Mouse (Mus musculus) liver, embryonic 13.5 days (tissue): ENCODE results near the gene Pgs1. TPM values are rescaled to one million over a fixed set of nuclear protein-coding genes. Genes with fewer than 3 reads are reported as not detected.

Experiments
- ATAC-seq: fragments of 200-750 bp; cut with Nextera tagmentation; 2 replicates; pipeline ENCODE4 v1.8.0; 2017; ENCODE audit warnings: low read depth, mild to moderate bottlenecking, moderate number of reproducible peaks, moderate library complexity
- DNase-seq: peaks from one replicate; pipeline ENCODE4 v3.0.0; 2022
- H3K27ac ChIP-seq: fragments of 300-500 bp; sonication (generic); 2 replicates; pipeline ENCODE4 v1.5.1; 2015; ENCODE audit warnings: moderate library complexity, mild to moderate bottlenecking, inconsistent platforms
- H3K27me3 ChIP-seq: fragments of 300-500 bp; sonication (generic); 2 replicates; pipeline ENCODE4 v1.6.1; 2015; ENCODE audit warnings: mild to moderate bottlenecking, inconsistent platforms
- H3K36me3 ChIP-seq: fragments of 300-500 bp; sonication (generic); 2 replicates; pipeline ENCODE4 v1.6.1; 2015; ENCODE audit warnings: mild to moderate bottlenecking, inconsistent platforms
- H3K4me1 ChIP-seq: fragments of 300-500 bp; sonication (generic); replicated peaks from 2 replicates; pipeline ENCODE4 v1.6.1; 2015; ENCODE audit warnings: inconsistent platforms
- H3K4me2 ChIP-seq: fragments of 300-500 bp; sonication (generic); 2 replicates; pipeline ENCODE4 v1.6.1; 2015; ENCODE audit warnings: inconsistent platforms, mild to moderate bottlenecking, moderate library complexity
- H3K4me3 ChIP-seq: fragments of 300-500 bp; sonication (generic); replicated peaks from 2 replicates; pipeline ENCODE4 v1.5.1; 2015; ENCODE audit warnings: mild to moderate bottlenecking, inconsistent platforms
- H3K9ac ChIP-seq: fragments of 300-500 bp; sonication (generic); 2 replicates; pipeline ENCODE4 v1.6.1; 2015; ENCODE audit warnings: mild to moderate bottlenecking, inconsistent platforms
- H3K9me3 ChIP-seq: fragments of 300-500 bp; sonication (generic); replicated peaks from 2 replicates; pipeline ENCODE4 v1.6.1; 2016; ENCODE audit warnings: inconsistent platforms
- WGBS: fragments of 180-500 bp; shearing (Covaris S2); methylation state at CpG from one replicate; pipeline ENCODE4 v1.1.7; 2015; ENCODE audit not compliant: insufficient replicate concordance; 5-methylcytosine and 5-hydroxymethylcytosine counted together
- polyA plus RNA-seq: library from polyadenylated mRNA; unstranded; fragments of >200 nt; fragmentation: Nextera tagmentation; extraction: Ambion mirVana; gene quantifications from 2 replicates; pipeline ENCODE4 v1.2.1, GENCODE M21; 2015

Pgs1 gene
- polyA plus RNA-seq, 1 experiment from 2014 or later, result 18.1 TPM

- 40% methylated on average over 1 of the region's 1 CpGs for WGBS
- peak overlapping the region; percentile 62 for H3K9ac ChIP-seq
- H3K27me3 ChIP-seq, result peaks cover 94% of the 10 kb centered on the region
- H3K4me3 ChIP-seq, result peak overlapping the region; percentile 48; the same call in 1 of the 2 replicates
- no peak for ATAC-seq
- DNase-seq, result no peak
- peak overlapping the region; percentile 47; the same call in 1 of the 2 replicates for H3K27ac ChIP-seq
- H3K9me3 ChIP-seq, result no peaks in the 10 kb centered on the region
- H3K4me1 ChIP-seq, result peaks cover 72% of the 10 kb centered on the region
- H3K36me3 ChIP-seq, result peaks cover 21% of the 10 kb centered on the region
- H3K4me2 ChIP-seq, result peak overlapping the region; percentile 80
These were observed 21.8 kb upstream of the Pgs1 start for GRCm38 (mm10) chr11:117964294-117964693.

- ATAC-seq (no peak), DNase-seq (no peak)
- peak overlapping the region; percentile 19; the same call in 1 of the 2 replicates for H3K4me2 ChIP-seq
- 0 out of 2 replicates have a peak overlapping the region, but pooled peaks have one; percentile 2 for H3K4me3 ChIP-seq
- H3K27me3 ChIP-seq, result peaks cover 87% of the 10 kb centered on the region
- peaks cover 21% of the 10 kb centered on the region for H3K36me3 ChIP-seq
- WGBS, result 43% methylated on average over 7 of the region's 7 CpGs
- no peaks in the 10 kb centered on the region for H3K9me3 ChIP-seq
- H3K9ac ChIP-seq, result no peak overlapping the region
- H3K4me1 ChIP-seq, result peaks cover 80% of the 10 kb centered on the region
- H3K27ac ChIP-seq, result no peak overlapping the region
These were observed 21.0 kb upstream of the Pgs1 start for GRCm38 (mm10) chr11:117965052-117965451.

GRCm38 (mm10) chr11:117965561-117965981 lies 20.5 kb upstream of the Pgs1 start:
- peak overlapping the region; percentile 23; the same call in 1 of the 2 replicates for H3K4me2 ChIP-seq
- H3K9ac ChIP-seq, result no peak overlapping the region
- peaks cover 84% of the 10 kb centered on the region for H3K27me3 ChIP-seq
- 29% methylated on average over 9 of the region's 9 CpGs for WGBS
- no peak overlapping the region for H3K27ac ChIP-seq
- DNase-seq, result no peak
- peaks cover 21% of the 10 kb centered on the region for H3K36me3 ChIP-seq
- ATAC-seq, result no peak
- H3K4me3 ChIP-seq, result 0 out of 2 replicates have a peak overlapping the region, but pooled peaks have one; percentile 2
- no peaks in the 10 kb centered on the region for H3K9me3 ChIP-seq
- H3K4me1 ChIP-seq, result peaks cover 85% of the 10 kb centered on the region

DNA sequence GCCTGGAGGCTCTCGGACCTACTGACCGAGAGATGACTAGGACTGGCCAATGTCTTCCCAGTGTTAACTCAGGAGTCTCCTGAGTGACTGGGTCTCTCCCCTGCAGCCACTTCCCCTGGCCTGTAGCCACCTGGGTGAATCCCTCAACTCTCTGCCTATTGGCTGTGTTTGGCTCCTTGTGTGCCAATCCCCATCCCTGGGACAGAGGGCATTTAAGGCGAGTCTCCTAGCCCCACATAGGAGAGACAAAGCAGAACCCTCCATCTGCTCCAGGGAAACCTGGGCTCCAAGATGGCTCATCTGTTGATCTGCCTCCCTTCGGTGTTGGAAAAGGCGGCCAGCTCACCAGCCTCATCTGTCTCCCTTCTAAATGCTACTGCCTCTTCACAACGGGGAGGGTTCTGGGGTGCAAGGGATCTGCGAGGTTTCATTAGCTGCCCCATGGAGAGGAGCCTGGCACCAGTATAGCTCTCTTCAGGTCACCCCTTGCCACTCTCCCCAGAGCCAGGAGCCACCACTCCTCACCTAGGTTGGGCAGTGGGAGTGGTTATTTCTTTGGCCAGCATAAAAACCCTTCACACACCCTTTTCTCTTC lies 19.5 kb upstream of the Pgs1 start:
- Histone ChIP-seq H3K27ac (no peak overlapping the region), H3K27me3 (peaks cover 75% of the 10 kb centered on the region), H3K4me1 (peaks cover 90% of the 10 kb centered on the region), H3K9me3 (no peaks in the 10 kb centered on the region), H3K9ac (no peak overlapping the region), H3K4me3 (peak overlapping the region; percentile 77), H3K4me2 (peak overlapping the region; percentile 96), H3K36me3 (peaks cover 21% of the 10 kb centered on the region)
- ATAC-seq (no peak), DNase-seq (no peak)
- 69% methylated on average over 7 of the region's 7 CpGs for WGBS

- peaks cover 70% of the 10 kb centered on the region for H3K27me3 ChIP-seq
- H3K9me3 ChIP-seq, result no peaks in the 10 kb centered on the region
- DNase-seq (no peak), ATAC-seq (no peak)
- peaks cover 82% of the 10 kb centered on the region for H3K4me1 ChIP-seq
- no peak overlapping the region for H3K27ac ChIP-seq
- H3K4me3 ChIP-seq, result peak overlapping the region; percentile 77
- WGBS, result 29% methylated on average over 34 of the region's 34 CpGs
- H3K9ac ChIP-seq, result peak overlapping the region; percentile 85
- H3K4me2 ChIP-seq, result peak overlapping the region; percentile 96
- peaks cover 21% of the 10 kb centered on the region for H3K36me3 ChIP-seq
These were observed 18.7 kb upstream of the Pgs1 start for GRCm38 (mm10) chr11:117967249-117968015.

DNA sequence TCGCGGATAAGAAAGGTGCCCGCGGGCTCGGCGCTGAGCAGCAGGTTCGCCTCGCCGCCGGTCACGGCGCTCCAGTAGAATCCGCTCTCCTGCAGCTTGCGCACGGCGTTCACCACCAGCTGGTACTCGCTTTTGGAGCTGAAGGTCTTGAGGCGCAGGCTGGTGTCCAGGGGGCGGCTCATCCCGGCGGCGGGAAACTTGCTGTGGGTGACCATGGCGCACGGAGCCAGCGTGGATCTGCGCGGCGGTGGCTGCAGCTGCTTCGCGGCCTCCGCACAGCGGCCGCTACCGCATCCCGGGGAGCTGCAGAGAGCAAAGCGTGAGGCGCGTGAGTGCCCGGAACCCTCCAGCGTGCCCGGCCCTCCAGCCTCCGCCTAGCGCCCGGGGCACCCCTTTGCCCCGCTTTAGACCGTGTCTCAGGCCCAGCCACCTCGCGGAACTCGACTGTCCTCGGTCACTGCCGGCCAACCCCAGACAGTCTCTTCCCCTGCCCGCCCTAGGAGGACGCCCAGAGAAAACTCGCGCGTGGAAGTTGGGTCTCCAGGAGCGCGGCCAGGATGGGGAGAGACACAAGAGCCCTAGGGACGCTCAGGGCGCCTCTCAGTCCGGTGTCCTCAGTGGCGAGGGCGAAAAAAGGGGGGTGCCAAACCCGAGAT lies 17.9 kb upstream of the Pgs1 start:
- Histone ChIP-seq H3K9me3 (no peaks in the 10 kb centered on the region), H3K4me3 (peak overlapping the region; percentile 77), H3K36me3 (peaks cover 21% of the 10 kb centered on the region), H3K27ac (peak overlapping the region; percentile 96), H3K4me1 (peaks cover 81% of the 10 kb centered on the region), H3K4me2 (peak overlapping the region; percentile 96), H3K9ac (peak overlapping the region; percentile 85), H3K27me3 (peaks cover 70% of the 10 kb centered on the region)
- DNase-seq (no peak), ATAC-seq (no peak)
- under 1% methylated on average over 64 of the region's 64 CpGs for WGBS

DNA sequence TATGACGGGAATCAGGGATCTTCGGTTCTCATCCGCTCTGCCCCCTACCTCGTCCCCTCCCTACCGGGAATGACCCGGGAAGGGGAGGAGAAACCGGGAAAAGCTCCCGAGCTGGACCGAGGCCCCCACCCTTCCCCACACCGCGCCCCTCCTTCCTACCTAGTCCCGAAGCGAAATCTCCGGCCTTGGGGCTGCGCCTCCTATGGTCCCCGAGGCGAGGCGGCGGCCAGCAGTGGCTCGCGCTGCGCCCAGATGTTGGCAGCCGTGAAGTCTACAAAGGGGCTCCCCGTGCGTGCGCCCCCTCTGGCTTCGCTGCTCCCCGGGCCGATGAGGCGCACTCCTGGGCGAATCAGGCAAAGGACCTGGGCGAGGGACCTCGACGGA lies 17.4 kb upstream of the Pgs1 start:
- ATAC-seq, result peak; percentile 52
- Histone ChIP-seq H3K9me3 (no peaks in the 10 kb centered on the region), H3K36me3 (peaks cover 21% of the 10 kb centered on the region), H3K4me3 (peak overlapping the region; percentile 77), H3K27me3 (peaks cover 71% of the 10 kb centered on the region), H3K4me1 (peaks cover 81% of the 10 kb centered on the region), H3K4me2 (peak overlapping the region; percentile 96), H3K9ac (peak overlapping the region; percentile 85), H3K27ac (peak overlapping the region; percentile 96)
- DNase-seq, result no peak
- under 1% methylated on average over 34 of the region's 34 CpGs for WGBS

- peak overlapping the region; percentile 96 for H3K4me2 ChIP-seq
- no peaks in the 10 kb centered on the region for H3K9me3 ChIP-seq
- H3K27me3 ChIP-seq, result peaks cover 71% of the 10 kb centered on the region
- H3K4me1 ChIP-seq, result peaks cover 81% of the 10 kb centered on the region
- peak overlapping the region; percentile 96 for H3K27ac ChIP-seq
- peak overlapping the region; percentile 85 for H3K9ac ChIP-seq
- ATAC-seq, result peak; percentile 91
- DNase-seq, result peak; percentile 95
- peaks cover 21% of the 10 kb centered on the region for H3K36me3 ChIP-seq
- H3K4me3 ChIP-seq, result peak overlapping the region; percentile 77
- under 1% methylated on average over 59 of the region's 65 CpGs for WGBS
These were observed 16.8 kb upstream of the Pgs1 start for GRCm38 (mm10) chr11:117969100-117969944.

DNA sequence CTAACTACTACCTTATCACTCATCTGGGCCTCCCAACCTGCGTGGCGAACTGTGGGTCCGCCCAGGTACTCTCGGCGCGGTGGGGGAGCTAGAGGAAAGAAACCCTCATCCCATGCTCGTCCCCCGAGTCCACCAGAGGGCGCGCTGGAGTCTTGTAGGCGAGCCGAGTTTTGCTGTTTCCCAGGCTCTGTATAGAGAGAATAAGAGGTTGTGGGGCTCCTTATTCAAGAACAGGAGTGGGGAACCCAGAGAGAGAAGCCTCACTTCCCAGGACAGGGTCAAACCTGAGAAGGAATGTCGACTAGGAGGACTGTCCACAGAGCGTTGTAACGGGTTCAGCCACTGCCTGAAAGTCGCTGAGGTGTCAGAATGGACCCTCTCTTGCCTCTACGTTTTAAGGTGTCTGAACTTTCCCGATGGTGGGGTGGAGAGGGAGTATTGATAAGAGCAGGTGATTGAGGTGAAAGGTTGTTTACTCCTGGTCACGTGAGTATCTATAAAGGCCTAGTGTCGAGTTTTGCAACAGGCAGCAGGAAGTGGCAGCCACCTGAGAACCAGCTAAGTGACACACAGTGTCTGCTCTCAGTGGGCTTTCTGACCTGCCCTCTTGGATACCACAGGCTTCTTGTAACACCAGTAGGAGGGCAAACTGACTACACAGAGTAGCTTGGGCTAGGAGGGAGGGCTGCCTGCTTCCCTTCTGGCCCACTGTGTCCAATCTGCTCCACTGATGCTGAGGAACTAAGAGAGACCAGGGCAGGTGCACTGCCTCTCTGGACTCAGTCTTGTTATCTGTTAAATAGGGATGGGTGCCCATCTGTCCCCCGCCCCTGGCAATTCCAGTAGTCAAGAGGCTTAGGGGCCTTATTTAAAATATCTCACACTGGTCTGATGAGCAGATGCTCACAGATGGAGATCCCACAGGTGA lies 15.9 kb upstream of the Pgs1 start, which contains the start of gene Socs3:
Gene Socs3, minus strand, starts transcription at position 103 of the 928 bp plus-strand sequence.
- Histone ChIP-seq H3K4me3 (peak within 1 kb of the TSS; percentile 77), H3K9ac (peak within 1 kb of the TSS; percentile 85), H3K4me1 (peaks cover 81% of the 10 kb centered on the region), H3K4me2 (peak within 1 kb of the TSS; percentile 96), H3K27me3 (peaks cover 71% of the 10 kb centered on the region), H3K27ac (peak within 1 kb of the TSS; percentile 96), H3K36me3 (peaks cover 21% of the 10 kb centered on the region), H3K9me3 (no peaks in the 10 kb centered on the region)
- WGBS, result 10% methylated on average over 21 of the region's 21 CpGs
- peak; percentile 61 for ATAC-seq
- DNase-seq, result peak; percentile 86

- Histone ChIP-seq H3K27ac (no peak overlapping the region), H3K4me2 (no peak overlapping the region), H3K36me3 (peaks cover 20% of the 10 kb centered on the region), H3K4me1 (peaks cover 81% of the 10 kb centered on the region), H3K9ac (no peak overlapping the region), H3K4me3 (no peak overlapping the region), H3K27me3 (peaks cover 71% of the 10 kb centered on the region), H3K9me3 (no peaks in the 10 kb centered on the region)
- ATAC-seq (no peak), DNase-seq (no peak)
- WGBS, result 69% methylated on average over 6 of the region's 6 CpGs
These were observed 15.0 kb upstream of the Pgs1 start for GRCm38 (mm10) chr11:117971100-117971499.
